Mouse (Mus musculus) liver, postnatal 0 days (tissue): ENCODE data around the gene Sec63.

Source experiments
- CTCF ChIP-seq: sonication (generic); IDR thresholded peaks from 2 replicates; pipeline ENCODE4 v1.5.1; 2016; ENCODE audit warnings: antibody characterized with exemption, low read depth
- EP300 ChIP-seq: IDR thresholded peaks from 2 replicates; pipeline ENCODE4 v1.6.1; 2016; ENCODE audit warnings: antibody characterized with exemption, low read depth, mild to moderate bottlenecking

GRCm38 (mm10) chr10:42754341-42754740, 7.0 kb upstream of the Sec63 start:
- no peak for TF ChIP-seq CTCF
- no peak for TF ChIP-seq EP300
